Mouse (Mus musculus): Measurements from ENCODE around the gene Hhatl.

GRCm38 (mm10) chr9:121777484-121778065, 14.7 kb downstream of the Hhatl start, which contains the start of gene Klhl40:
- TF ChIP-seq HCFC1 (IDR thresholded peaks at IDR 0.05; ENCODE audit: borderline replicate concordance, insufficient read depth, low read length) (no peak), ZNF384 (IDR thresholded peaks at IDR 0.05; ENCODE audit: low read depth, low read length) (no peak), MAFK (IDR thresholded peaks at IDR 0.05; ENCODE audit: insufficient read depth, low read depth, low read length) (no peak)
